Mouse (Mus musculus): Measurements from ENCODE around the gene Gpat2.

The Gpat2 gene

GRCm38 (mm10) chr2:127424977-127425376, at the start of gene Gpat2:
TSS of gene Gpat2 (plus strand) at chr2:127425199.
- DNase-seq, result no peak

DNA sequence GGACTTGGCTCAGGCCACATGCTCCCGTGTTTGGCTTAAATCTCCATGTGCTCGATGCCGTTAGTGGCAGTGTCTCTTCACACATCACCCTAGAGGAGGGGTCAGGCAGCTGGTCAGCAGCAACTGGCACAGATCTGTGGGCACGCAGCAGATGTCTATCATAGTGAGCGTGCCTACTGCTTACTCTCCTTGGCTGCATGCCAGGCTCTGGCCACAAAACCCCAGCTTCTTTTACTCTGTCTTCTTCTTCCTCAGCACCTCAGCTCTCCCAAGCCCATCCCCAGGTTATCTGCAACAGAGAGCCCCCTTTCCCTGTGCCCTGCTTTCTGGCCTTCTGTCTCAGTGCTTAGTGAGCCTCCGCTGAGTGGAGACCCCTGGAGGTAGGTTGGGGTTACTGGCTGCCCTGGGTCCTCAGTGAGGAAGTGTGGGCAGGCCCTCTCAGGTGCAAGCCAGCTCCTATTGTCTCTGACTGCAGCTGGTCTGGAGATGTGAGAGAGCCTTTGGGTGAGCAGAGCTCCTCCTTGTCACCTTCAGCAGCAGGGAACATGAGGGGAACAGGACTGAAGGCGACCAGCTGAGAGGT, 49.1 kb upstream of the Gpat2 start:
- no peak for DNase-seq

- peak; percentile 60 for DNase-seq
These were observed 48.5 kb upstream of the Gpat2 start for GRCm38 (mm10) chr2:127376423-127377051.

DNA sequence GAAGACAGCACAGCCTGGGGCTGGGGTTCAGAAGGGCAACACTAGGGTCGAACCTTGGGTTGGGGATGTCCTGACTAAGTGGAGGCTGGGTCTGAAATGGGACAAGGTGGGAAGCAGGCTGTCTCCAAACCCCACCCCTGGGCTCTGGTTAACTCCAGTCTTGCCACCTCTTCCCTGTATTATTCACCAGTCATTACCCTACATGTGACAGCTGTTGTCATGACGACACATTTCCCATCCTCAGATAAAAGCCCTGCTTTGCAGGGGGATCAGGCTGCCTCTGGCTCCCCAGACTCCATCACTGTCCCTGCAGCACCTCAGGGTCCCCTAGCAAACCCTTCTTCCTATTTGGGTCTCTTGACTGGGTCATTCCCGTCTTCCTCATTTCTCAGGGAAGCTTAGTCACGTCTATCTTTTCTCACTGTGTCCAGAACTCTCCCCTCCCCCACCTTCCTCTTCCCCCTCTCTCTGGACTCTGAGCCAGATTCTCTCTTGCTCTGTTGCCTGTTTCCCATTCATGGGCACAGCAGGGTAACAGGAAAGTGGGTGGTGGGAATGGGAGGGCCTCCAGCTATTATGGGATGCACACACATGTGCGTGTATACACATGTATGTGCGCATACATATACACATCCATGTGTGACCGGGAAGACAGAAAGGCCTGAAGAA, 46.9 kb upstream of the Gpat2 start:
- no peak for DNase-seq

DNA sequence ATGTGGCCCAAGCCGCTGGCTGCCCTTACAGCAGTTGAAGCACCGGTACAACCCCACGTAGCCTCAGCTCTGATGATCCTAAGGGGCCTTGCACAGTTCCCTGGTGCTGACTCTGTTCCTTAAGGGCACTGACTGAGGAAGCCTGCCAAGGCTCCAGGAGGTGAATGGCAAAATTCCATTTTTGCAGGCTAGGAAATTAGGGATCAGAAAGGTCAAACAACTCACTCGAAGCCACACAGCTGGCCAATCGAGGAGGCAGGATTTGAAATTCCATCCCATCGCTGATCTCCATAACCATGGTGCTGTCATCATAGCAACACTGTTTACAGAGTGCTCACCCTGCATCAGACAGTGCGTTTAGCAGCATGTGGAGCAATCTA, 46.4 kb upstream of the Gpat2 start:
- DNase-seq, result peak; percentile 85

DNA sequence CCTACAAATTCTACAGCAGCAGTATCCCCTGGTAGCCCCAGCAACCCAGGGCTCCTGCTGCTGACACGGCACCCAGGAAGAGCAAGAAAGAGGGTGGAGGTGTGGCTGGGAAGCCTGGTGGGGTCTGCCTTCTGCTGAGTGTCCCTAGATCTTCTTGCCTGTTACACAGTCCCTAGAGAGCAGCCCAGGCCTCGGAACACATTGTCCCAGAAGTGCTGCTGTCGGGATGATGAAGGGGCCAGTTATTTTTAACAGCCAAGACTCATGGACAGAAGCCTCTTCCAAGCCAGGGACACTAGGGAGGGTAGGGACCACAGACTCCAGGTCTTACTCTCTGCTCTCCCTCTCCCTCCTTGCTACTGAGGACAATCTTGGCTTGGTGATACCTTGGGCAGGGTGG, 45.7 kb upstream of the Gpat2 start:
- peak; percentile 39 for DNase-seq

DNA sequence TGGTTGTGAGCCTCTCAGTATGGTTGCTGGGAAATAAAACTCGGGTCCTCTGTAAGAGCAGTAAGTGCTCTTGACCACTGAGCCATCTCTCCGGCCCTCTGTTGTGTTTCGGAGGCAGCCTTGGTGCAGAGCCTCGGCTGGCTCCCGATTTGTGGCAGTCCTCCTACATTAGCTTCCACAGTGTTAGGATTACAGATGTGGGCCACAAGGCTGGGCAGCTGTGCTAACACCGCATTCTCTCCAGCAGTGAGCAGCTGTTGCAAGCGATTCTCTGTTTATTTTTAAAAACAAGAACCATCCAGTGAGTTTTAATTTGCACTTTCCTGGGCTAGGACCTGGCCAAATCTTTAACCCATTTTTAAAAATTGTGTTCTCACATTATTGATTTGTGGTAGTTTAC, 41.1 kb upstream of the Gpat2 start:
- DNase-seq, result no peak

- DNase-seq, result no peak
These were observed 37.5 kb upstream of the Gpat2 start for GRCm38 (mm10) chr2:127387521-127387920.

DNA sequence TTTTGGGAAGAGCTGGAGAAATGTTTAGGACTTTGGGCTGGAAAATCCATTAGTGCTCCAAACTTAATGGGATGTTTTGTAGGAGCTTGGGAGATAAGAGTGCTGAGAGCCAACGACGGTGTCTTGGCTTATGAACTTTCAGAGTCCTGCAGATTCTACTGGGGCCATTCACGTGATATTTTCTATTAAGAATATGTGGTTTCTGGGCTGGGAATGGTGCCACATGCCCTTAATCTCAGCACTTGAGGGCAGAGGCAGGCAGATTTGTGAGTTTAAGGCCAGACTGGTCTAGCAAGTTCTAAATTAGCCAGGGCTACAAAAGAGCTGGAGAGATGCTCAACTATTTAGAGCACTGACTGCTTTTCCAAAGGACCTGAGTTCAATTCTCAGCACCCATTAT, 34.6 kb upstream of the Gpat2 start:
- peak; percentile 48 for DNase-seq

DNA sequence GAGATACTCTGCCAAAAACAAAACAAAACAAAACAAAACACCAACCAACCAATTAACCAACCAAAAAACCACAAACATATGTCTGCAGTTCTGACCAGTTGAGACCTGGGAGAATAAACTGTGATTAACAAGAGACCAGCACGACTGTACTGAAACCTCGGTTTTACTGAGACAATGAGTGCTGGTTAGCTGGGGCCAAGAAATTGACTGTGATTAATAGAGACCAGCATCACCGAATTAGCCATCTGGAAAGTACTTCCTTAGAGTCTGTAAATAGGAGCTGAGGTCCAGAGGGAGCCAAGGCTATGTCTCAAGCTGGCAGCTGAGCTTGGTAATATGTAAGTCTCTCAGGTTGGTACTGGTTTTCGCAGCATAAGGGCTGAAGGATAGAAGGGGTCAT, 34.2 kb upstream of the Gpat2 start:
- no peak for DNase-seq

DNA sequence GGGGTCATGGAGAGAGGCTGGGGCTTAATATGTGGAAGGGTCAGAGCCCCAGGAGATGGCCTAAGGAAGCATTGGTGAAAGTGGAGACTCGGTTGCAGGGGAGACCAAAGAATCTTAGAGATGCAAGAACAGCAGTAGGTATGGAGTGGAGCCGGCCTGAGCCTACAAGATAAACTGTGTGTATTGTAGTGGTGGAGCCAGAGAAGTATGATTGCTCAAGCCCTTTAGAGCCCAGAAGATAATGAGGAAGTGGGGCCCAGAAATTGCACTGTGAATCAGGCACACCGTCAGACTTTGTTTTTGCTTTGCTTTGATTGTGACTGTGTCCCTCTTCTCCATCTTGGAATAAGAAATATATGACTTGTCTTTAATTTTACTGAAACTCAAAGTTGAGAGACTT, 33.7 kb upstream of the Gpat2 start:
- DNase-seq, result no peak

- DNase-seq, result no peak
These were observed 30.3 kb upstream of the Gpat2 start for GRCm38 (mm10) chr2:127394606-127395161.

DNA sequence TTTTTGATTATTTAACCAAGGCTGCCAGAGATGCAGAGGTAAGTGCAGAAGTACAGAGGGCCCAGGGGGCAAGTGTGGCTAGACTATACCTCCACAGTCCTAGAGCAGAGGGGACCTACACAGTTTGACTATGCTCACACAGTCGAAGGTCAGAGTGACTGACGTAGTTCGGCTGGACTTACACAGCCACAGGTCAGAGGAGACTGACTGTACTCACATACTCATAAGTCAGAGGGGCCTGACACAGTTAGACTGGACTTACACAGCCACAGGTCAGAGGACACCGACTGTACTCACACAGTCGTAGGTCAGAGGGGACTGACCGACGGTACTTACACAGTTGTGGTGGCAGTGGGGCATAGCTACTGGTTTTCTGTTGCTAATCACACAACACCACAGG, 26.3 kb upstream of the Gpat2 start:
- no peak for DNase-seq

- DNase-seq, result no peak
These were observed 13.9 kb upstream of the Gpat2 start for GRCm38 (mm10) chr2:127411126-127411525.

DNA sequence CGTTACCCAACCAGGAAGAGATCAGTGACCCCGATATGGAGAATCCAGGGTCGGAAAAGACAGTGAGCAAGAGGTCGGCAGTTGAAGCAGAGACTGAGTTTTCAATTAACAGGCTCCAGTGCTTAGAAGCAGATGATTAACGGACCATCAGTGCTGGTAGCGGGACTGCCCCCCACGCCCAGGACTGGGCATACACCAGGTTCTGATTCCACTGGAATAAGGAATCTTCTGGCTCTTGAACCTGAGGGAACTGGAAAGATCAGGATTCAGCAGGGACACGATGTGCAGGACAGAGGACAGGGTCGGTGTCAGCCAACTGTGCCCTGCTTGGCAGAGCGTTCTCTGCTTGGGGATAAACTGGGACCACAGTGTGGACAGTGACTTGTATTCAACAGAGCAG, 9.2 kb upstream of the Gpat2 start:
- DNase-seq, result peak; percentile 94

DNA sequence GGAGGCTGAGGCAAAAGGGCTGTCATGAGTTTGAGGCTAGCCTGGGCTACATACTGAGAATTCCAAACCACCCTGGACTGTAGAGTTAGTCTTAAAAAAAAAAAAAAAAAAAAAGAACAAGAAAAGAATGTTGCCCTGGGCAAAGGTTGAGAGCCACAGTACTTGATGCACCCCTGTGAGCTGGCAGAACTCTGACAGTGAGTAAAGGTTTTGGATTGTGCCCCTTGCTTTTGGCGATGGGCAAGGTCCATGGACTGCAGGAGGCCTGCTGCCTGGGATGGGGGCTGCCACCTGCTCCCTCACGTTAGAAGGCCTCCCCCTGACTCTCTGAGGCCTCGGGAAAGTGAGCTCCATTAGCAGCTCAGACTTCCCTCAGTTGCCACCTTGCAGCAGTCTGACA, 8.3 kb upstream of the Gpat2 start:
- DNase-seq, result peak; percentile 87

- peak; percentile 70 for DNase-seq
These were observed 6.6 kb upstream of the Gpat2 start for GRCm38 (mm10) chr2:127418266-127418970.

DNA sequence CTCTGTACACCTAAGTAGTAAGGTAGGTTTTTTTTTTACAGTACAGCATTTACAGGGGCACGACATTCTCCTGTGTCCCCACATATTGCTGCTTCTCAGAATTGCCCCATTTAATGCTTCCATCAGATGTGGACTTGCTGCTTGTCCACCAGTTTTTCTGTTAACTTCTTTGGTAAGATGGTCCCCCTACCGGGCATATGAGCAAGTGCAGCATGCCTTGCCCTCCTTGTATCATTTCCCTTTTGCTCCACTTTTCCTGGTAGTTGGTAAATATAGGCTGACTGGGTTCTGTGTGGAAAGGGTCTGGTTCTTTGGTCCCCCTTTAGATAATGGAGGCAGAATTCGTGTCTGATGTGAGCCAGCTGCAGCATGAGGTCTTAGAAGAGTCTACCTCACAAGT, 5.2 kb downstream of the Gpat2 start:
- peak; percentile 74 for DNase-seq

- no peak for DNase-seq
These were observed 8.7 kb downstream of the Gpat2 start for GRCm38 (mm10) chr2:127433487-127434295.

DNA sequence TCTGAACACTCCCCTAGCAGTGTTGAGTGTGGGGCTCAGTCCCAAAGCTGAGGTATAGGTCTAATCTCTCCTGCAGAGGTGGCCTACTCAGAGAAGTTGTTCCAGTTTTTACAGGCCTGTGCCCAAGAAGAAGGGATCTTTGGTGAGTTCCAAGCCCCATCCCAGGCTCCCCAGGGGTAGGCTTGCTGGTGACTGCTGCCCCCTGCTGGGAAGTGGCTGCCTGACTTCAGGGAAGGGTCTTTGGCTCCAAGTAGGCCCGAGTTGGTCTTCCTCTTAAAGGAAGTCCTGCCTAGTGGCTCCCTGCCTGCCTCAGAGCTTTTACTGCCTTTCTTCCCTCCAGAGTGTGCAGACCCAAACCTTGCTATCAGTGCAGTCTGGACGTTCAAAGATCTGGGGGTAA, 10.1 kb downstream of the Gpat2 start:
- no peak for DNase-seq

GRCm38 (mm10) chr2:127435554-127435953, 10.6 kb downstream of the Gpat2 start:
- DNase-seq, result no peak

GRCm38 (mm10) chr2:127437697-127438096, 12.7 kb downstream of the Gpat2 start:
- no peak for DNase-seq
